Mouse (Mus musculus) lung, adult 2 months (tissue): ENCODE measurements at regions not wholly inside any gene's neighbourhood (a gene's known extent, or its start where the extent isn't known, plus 50 kb on each side); places are given as distances from the start of the nearest gene placed in this dataset.

Experiments
- DNase-seq: peaks from one replicate; pipeline ENCODE4 v3.0.0; 2022
- H3K4me1 ChIP-seq: fragments of 200-500 bp; 2 replicates; pipeline ENCODE4 v1.6.1; 2011; ENCODE audit warnings: low read length; ENCODE audit not compliant: control insufficient read depth, insufficient read depth
- H3K4me3 ChIP-seq: fragments of 200-500 bp; replicated peaks from 2 replicates; pipeline ENCODE3; 2011; ENCODE audit warnings: low read depth, mild to moderate bottlenecking, control low read depth, low read length; ENCODE audit errors: extremely low read depth
- CTCF ChIP-seq: fragments of 200-500 bp; IDR thresholded peaks from 2 replicates; pipeline ENCODE4 v1.5.1; 2011; ENCODE audit warnings: mild to moderate bottlenecking, low read length, control low read depth; ENCODE audit not compliant: insufficient read depth
- POLR2A ChIP-seq: fragments of 200-500 bp; IDR thresholded peaks from 2 replicates; pipeline ENCODE4 v1.6.1; 2011; ENCODE audit warnings: low read depth, mild to moderate bottlenecking, control low read depth, low read length, borderline replicate concordance; ENCODE audit errors: extremely low read depth
- WGBS: fragments of 180-500 bp; shearing (Covaris S2); methylation state at CpG from one replicate; pipeline ENCODE4 v1.1.7; 2018; 5-methylcytosine and 5-hydroxymethylcytosine counted together

GRCm38 (mm10) chr6:36137223-36137622 lies 250.7 kb upstream of the Chrm2 start:
- H3K4me3 ChIP-seq, result no peak overlapping the region
- no peaks in the 10 kb centered on the region for H3K4me1 ChIP-seq
- no peak for DNase-seq
- no peak for TF ChIP-seq CTCF
- no peak for TF ChIP-seq POLR2A
- 63% methylated on average over 1 of the region's 1 CpGs for WGBS

DNA sequence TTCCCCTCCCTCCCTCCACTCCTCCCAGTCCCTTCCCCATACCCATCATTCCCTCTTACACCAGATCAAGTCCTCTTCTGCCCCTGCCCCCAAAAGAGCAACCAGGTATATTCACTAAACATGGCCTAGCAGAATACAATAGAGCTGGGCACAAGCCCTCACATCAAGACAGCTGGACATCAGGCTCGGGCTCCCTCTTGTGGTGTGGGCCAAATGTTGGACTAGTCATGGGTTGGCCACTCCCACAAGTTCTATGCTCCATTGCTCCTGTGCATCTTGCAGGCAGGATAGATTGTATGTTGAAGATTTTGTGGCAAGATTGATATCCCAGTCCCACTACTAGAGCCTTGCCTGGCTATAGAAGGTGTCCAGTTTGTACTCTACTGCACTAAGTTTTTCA lies 240.6 kb upstream of the Chrm2 start:
- Histone ChIP-seq H3K4me1 (no peaks in the 10 kb centered on the region), H3K4me3 (no peak overlapping the region)
- TF ChIP-seq POLR2A, result no peak
- TF ChIP-seq CTCF, result no peak
- 79% methylated on average over 1 of the region's 1 CpGs for WGBS
- DNase-seq, result no peak

- H3K4me1 ChIP-seq, result no peaks in the 10 kb centered on the region
- H3K4me3 ChIP-seq, result no peak overlapping the region
- no peak for TF ChIP-seq POLR2A
- TF ChIP-seq CTCF, result no peak
- DNase-seq, result no peak
These were observed 213.4 kb upstream of the Chrm2 start for GRCm38 (mm10) chr6:36174514-36174913.

- Histone ChIP-seq H3K4me3 (no peak overlapping the region), H3K4me1 (no peaks in the 10 kb centered on the region)
- WGBS, result 40% methylated on average over 3 of the region's 3 CpGs
- no peak for DNase-seq
- TF ChIP-seq POLR2A (no peak), CTCF (no peak)
These were observed 212.8 kb upstream of the Chrm2 start for GRCm38 (mm10) chr6:36175112-36175511.

DNA sequence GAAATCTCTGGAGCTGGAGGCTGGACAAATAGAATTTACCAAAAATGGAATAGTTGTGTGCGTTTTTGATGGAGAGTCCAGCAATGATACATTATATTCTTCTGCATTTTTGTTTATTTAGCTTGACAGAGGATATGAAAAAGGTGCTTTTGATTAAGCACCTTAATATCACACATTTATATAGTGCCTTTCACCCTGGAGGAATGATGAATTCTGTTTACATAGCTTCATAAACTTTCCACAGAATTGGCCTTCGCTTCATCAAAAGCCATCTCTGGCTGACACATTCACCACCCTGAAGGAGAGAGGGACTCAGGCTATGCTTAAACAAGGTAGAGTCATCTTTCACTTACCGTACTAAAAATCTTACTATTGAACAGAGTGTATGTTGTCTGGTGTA lies 208.0 kb upstream of the Chrm2 start:
- TF ChIP-seq POLR2A (no peak), CTCF (no peak)

DNA sequence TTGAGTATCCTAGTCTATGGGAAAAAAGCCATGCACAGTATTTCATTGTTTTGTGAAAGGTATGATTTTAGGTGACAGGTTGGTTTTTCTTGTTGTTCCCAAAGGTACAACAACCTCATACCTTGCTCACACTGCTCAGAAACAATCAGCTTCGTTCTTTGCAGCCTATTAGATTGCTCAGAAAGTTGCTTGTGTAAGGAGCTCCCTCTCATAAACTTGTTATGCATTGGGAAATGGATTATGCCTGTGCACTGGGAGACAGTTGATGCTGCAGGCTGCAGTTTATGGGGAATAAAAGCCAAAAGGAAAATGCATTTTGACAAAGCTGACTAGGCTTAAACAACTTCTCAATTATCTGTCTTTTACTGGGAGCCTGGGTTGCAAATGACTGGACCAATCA lies 205.2 kb upstream of the Chrm2 start:
- WGBS, result 52% methylated on average over 1 of the region's 1 CpGs
- H3K4me3 ChIP-seq, result no peak overlapping the region
- H3K4me1 ChIP-seq, result no peaks in the 10 kb centered on the region
- DNase-seq, result no peak
- TF ChIP-seq POLR2A (no peak), CTCF (no peak)

More for the DNA sequence above, 208.0 kb upstream of the Chrm2 start:
- WGBS, result 39% methylated on average over 3 of the region's 3 CpGs
- DNase-seq, result no peak
- no peak overlapping the region for H3K4me3 ChIP-seq
- H3K4me1 ChIP-seq, result no peaks in the 10 kb centered on the region

- 77% methylated on average over 2 of the region's 2 CpGs for WGBS
- no peak for TF ChIP-seq POLR2A
- no peak for TF ChIP-seq CTCF
- Histone ChIP-seq H3K4me1 (no peaks in the 10 kb centered on the region), H3K4me3 (no peak overlapping the region)
- DNase-seq, result no peak
These were observed 181.2 kb upstream of the Chrm2 start for GRCm38 (mm10) chr6:36206666-36207065.

GRCm38 (mm10) chr6:36221308-36221707 lies 166.6 kb upstream of the Chrm2 start:
- DNase-seq, result no peak
- WGBS, result 54% methylated on average over 4 of the region's 4 CpGs
- TF ChIP-seq CTCF (no peak), POLR2A (no peak)
- Histone ChIP-seq H3K4me1 (no peaks in the 10 kb centered on the region), H3K4me3 (no peak overlapping the region)

DNA sequence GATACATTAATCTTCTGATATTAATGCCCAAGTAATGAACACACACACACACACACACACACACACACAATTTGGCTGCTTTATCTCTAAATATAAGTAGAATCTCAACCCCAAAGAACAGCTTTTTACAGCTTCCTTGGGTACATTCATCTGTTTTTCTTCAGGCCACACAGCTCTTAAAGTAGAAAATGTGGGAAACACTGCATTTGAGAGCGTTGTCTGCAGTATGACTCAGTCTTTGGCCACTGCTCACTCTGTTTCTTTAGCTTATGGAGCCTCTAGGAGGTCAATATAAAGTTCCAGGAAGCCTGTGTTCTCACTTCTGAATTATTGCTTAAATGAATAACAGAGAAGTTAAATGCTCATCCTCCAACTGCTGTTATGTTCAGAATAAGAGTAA lies 153.4 kb upstream of the Chrm2 start:
- Histone ChIP-seq H3K4me3 (no peak overlapping the region), H3K4me1 (no peaks in the 10 kb centered on the region)
- no peak for DNase-seq
- TF ChIP-seq CTCF (no peak), POLR2A (no peak)
- WGBS, result 63% methylated on average over 1 of the region's 1 CpGs

DNA sequence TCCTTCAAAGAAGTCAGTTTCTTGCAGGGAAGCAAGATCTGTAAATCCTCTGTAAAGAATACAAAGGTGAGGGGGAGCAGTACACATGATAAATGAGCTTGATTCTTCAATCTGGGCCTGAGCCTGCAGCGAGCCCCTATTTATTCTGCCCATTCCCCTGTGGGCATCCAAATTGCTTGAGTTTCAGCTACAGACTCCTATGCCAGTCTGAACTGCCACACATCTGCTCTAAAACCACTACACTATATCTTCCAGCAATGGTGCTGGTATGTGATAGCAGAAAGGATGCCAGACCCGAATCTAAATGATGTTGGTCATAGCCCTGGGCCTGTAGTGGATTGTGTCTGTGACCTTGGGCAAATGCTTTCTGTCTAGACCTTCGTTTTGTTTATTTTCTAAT lies 140.9 kb upstream of the Chrm2 start:
- Histone ChIP-seq H3K4me1 (no peaks in the 10 kb centered on the region; the same call in 1 of the 2 replicates), H3K4me3 (no peak overlapping the region)
- 47% methylated on average over 3 of the region's 3 CpGs for WGBS
- TF ChIP-seq POLR2A, result no peak
- no peak for TF ChIP-seq CTCF
- no peak for DNase-seq
